Mouse (Mus musculus): ENCODE measurements around the gene Golga3. TPM values are rescaled to one million over a fixed set of nuclear protein-coding genes. Genes with fewer than 3 reads are reported as not detected.

The Golga3 gene
- total and polyA plus RNA-seq, 2 experiments from 2014 or later = 20.1 to 23.4 TPM

- no peak overlapping the region for H3K9ac ChIP-seq (replicated peaks; ENCODE audit: low read length, poor library complexity, severe bottlenecking)
- 87% methylated on average over 10 of the region's 10 CpGs for WGBS
- DNase-seq (ENCODE audit: low spot score) (no peak), ATAC-seq (ENCODE audit: low FRiP score) (no peak)
- no peaks in the 10 kb centered on the region for H3K4me1 ChIP-seq (ENCODE audit: insufficient read depth, low read length)
- H3K4me3 ChIP-seq (ENCODE audit: low read depth, low read length) = no peak overlapping the region
- H3K9me3 ChIP-seq (ENCODE audit: low read length) = no peaks in the 10 kb centered on the region
- H3K27ac ChIP-seq (ENCODE audit: low read depth, low read length) = no peak overlapping the region
- no peak overlapping the region for H3K4me2 ChIP-seq (ENCODE audit: low read depth, low read length, poor library complexity, severe bottlenecking)
- no peaks in the 10 kb centered on the region for H3K27me3 ChIP-seq (ENCODE audit: insufficient read depth, low read length)
- H3K36me3 ChIP-seq (ENCODE audit: insufficient read depth, low read length) = peaks cover 73% of the 10 kb centered on the region
- peak; percentile 49 for TF ChIP-seq CTCF (IDR thresholded peaks at IDR 0.05)
Measured at GRCm38 (mm10) chr5:110203164-110203895, 26.8 kb downstream of the Golga3 start.

- Histone ChIP-seq H3K4me2 (ENCODE audit: low read depth, low read length, poor library complexity, severe bottlenecking) (no peak overlapping the region), H3K9me3 (ENCODE audit: low read length) (no peaks in the 10 kb centered on the region), H3K36me3 (ENCODE audit: insufficient read depth, low read length) (peaks cover 85% of the 10 kb centered on the region), H3K4me3 (ENCODE audit: low read depth, low read length) (no peak overlapping the region), H3K9ac (replicated peaks; ENCODE audit: low read length, poor library complexity, severe bottlenecking) (no peak overlapping the region), H3K27me3 (ENCODE audit: insufficient read depth, low read length) (no peaks in the 10 kb centered on the region), H3K4me1 (ENCODE audit: insufficient read depth, low read length) (no peaks in the 10 kb centered on the region), H3K27ac (ENCODE audit: low read depth, low read length) (no peak overlapping the region)
- TF ChIP-seq CTCF (IDR thresholded peaks at IDR 0.05) = peak; percentile 47
- ATAC-seq (ENCODE audit: low FRiP score) (no peak), DNase-seq (ENCODE audit: low spot score) (no peak)
- WGBS = 81% methylated on average over 6 of the region's 6 CpGs
Measured at GRCm38 (mm10) chr5:110204777-110205176, 28.3 kb downstream of the Golga3 start.

GRCm38 (mm10) chr5:110211312-110211711 lies 34.8 kb downstream of the Golga3 start:
- H3K4me1 ChIP-seq (ENCODE audit: insufficient read depth, low read length) = no peaks in the 10 kb centered on the region
- WGBS = 85% methylated on average over 2 of the region's 2 CpGs
- H3K4me2 ChIP-seq (ENCODE audit: low read depth, low read length, poor library complexity, severe bottlenecking) = no peak overlapping the region
- DNase-seq (ENCODE audit: low spot score) (no peak), ATAC-seq (ENCODE audit: low FRiP score) (no peak)
- peaks cover 79% of the 10 kb centered on the region for H3K36me3 ChIP-seq (ENCODE audit: insufficient read depth, low read length)
- no peak overlapping the region for H3K9ac ChIP-seq (replicated peaks; ENCODE audit: low read length, poor library complexity, severe bottlenecking)
- TF ChIP-seq CTCF (IDR thresholded peaks at IDR 0.05) = no peak
- no peaks in the 10 kb centered on the region for H3K27me3 ChIP-seq (ENCODE audit: insufficient read depth, low read length)
- no peak overlapping the region for H3K27ac ChIP-seq (ENCODE audit: low read depth, low read length)
- H3K4me3 ChIP-seq (ENCODE audit: low read depth, low read length) = no peak overlapping the region
- H3K9me3 ChIP-seq (ENCODE audit: low read length) = no peaks in the 10 kb centered on the region

- H3K36me3 ChIP-seq (ENCODE audit: insufficient read depth, low read length) = peaks cover 71% of the 10 kb centered on the region
- ATAC-seq (ENCODE audit: low FRiP score) (no peak), DNase-seq (ENCODE audit: low spot score) (no peak)
- H3K27me3 ChIP-seq (ENCODE audit: insufficient read depth, low read length) = no peaks in the 10 kb centered on the region
- no peak overlapping the region for H3K4me3 ChIP-seq (ENCODE audit: low read depth, low read length)
- no peak overlapping the region for H3K9ac ChIP-seq (replicated peaks; ENCODE audit: low read length, poor library complexity, severe bottlenecking)
- 97% methylated on average over 3 of the region's 3 CpGs for WGBS
- H3K4me2 ChIP-seq (ENCODE audit: low read depth, low read length, poor library complexity, severe bottlenecking) = no peak overlapping the region
- no peak for TF ChIP-seq CTCF (IDR thresholded peaks at IDR 0.05)
- no peak overlapping the region for H3K27ac ChIP-seq (ENCODE audit: low read depth, low read length)
- no peaks in the 10 kb centered on the region for H3K4me1 ChIP-seq (ENCODE audit: insufficient read depth, low read length)
- no peaks in the 10 kb centered on the region for H3K9me3 ChIP-seq (ENCODE audit: low read length)
Measured at GRCm38 (mm10) chr5:110216780-110217179, 40.3 kb downstream of the Golga3 start.

GRCm38 (mm10) chr5:110220331-110220730 lies 43.8 kb downstream of the Golga3 start:
- no peaks in the 10 kb centered on the region for H3K4me1 ChIP-seq (ENCODE audit: insufficient read depth, low read length)
- no peak overlapping the region for H3K9ac ChIP-seq (replicated peaks; ENCODE audit: low read length, poor library complexity, severe bottlenecking)
- H3K4me3 ChIP-seq (ENCODE audit: low read depth, low read length) = no peak overlapping the region
- H3K4me2 ChIP-seq (ENCODE audit: low read depth, low read length, poor library complexity, severe bottlenecking) = no peak overlapping the region
- 95% methylated on average over 4 of the region's 4 CpGs for WGBS
- no peak overlapping the region for H3K27ac ChIP-seq (ENCODE audit: low read depth, low read length)
- H3K27me3 ChIP-seq (ENCODE audit: insufficient read depth, low read length) = no peaks in the 10 kb centered on the region
- no peak for DNase-seq (ENCODE audit: low spot score)
- no peaks in the 10 kb centered on the region for H3K9me3 ChIP-seq (ENCODE audit: low read length)
- ATAC-seq (ENCODE audit: low FRiP score) = no peak
- TF ChIP-seq CTCF (IDR thresholded peaks at IDR 0.05) = no peak
- H3K36me3 ChIP-seq (ENCODE audit: insufficient read depth, low read length) = peaks cover 63% of the 10 kb centered on the region

GRCm38 (mm10) chr5:110222757-110223156 lies 46.3 kb downstream of the Golga3 start:
- H3K27ac ChIP-seq (ENCODE audit: low read depth, low read length) = no peak overlapping the region
- DNase-seq (ENCODE audit: low spot score) (no peak), ATAC-seq (ENCODE audit: low FRiP score) (no peak)
- 87% methylated on average over 6 of the region's 6 CpGs for WGBS
- no peaks in the 10 kb centered on the region for H3K9me3 ChIP-seq (ENCODE audit: low read length)
- no peak overlapping the region for H3K9ac ChIP-seq (replicated peaks; ENCODE audit: low read length, poor library complexity, severe bottlenecking)
- no peaks in the 10 kb centered on the region for H3K27me3 ChIP-seq (ENCODE audit: insufficient read depth, low read length)
- H3K4me1 ChIP-seq (ENCODE audit: insufficient read depth, low read length) = no peaks in the 10 kb centered on the region
- H3K4me2 ChIP-seq (ENCODE audit: low read depth, low read length, poor library complexity, severe bottlenecking) = no peak overlapping the region
- no peak overlapping the region for H3K4me3 ChIP-seq (ENCODE audit: low read depth, low read length)
- no peak for TF ChIP-seq CTCF (IDR thresholded peaks at IDR 0.05)
- peaks cover 50% of the 10 kb centered on the region for H3K36me3 ChIP-seq (ENCODE audit: insufficient read depth, low read length)
